Mouse (Mus musculus) cerebellum, postnatal 4 days (tissue): ENCODE measurements around the gene Ptprs.
A peak's percentile ranks its signal among the peaks of the same experiment; 100 is the strongest.

Experiments
- DNase-seq, 2 experiments: peaks; one replicate each; pipeline ENCODE4 v3.0.0; 2022; ENCODE audit warnings: low spot score in 2 of 2, mixed read lengths in 1 of 2

Ptprs gene

GRCm38 (mm10) chr17:56493841-56494240 is 17.6 kb upstream of the Ptprs start:
- no peak for DNase-seq

GRCm38 (mm10) chr17:56490438-56491152 is 14.3 kb upstream of the Ptprs start:
- no peak for DNase-seq

GRCm38 (mm10) chr17:56488028-56488427 is 11.7 kb upstream of the Ptprs start:
- no peak for DNase-seq

- peak in 1 of 2 experiments; percentile 62 for DNase-seq
Observed at GRCm38 (mm10) chr17:56487441-56487888, 11.2 kb upstream of the Ptprs start.

GRCm38 (mm10) chr17:56485926-56486325 is 9.6 kb upstream of the Ptprs start:
- DNase-seq: no peak

GRCm38 (mm10) chr17:56485118-56485517 is 8.8 kb upstream of the Ptprs start:
- no peak for DNase-seq

- DNase-seq: no peak
Observed at GRCm38 (mm10) chr17:56482671-56483070, 6.4 kb upstream of the Ptprs start.

GRCm38 (mm10) chr17:56479358-56479757 is 3.1 kb upstream of the Ptprs start:
- peak in 1 of 2 experiments; percentile 70 for DNase-seq

- no peak for DNase-seq
Observed at GRCm38 (mm10) chr17:56478191-56478611, 1.9 kb upstream of the Ptprs start.

- DNase-seq: no peak
Observed at GRCm38 (mm10) chr17:56477191-56477818, 1.0 kb upstream of the Ptprs start.

GRCm38 (mm10) chr17:56475584-56476401 is 490 bp downstream of the Ptprs start:
- DNase-seq: peak in 1 of 2 experiments; percentile 68

GRCm38 (mm10) chr17:56474831-56475581 is 1.3 kb downstream of the Ptprs start:
- DNase-seq: peak in 1 of 2 experiments; percentile 77

GRCm38 (mm10) chr17:56474311-56474830 is 1.9 kb downstream of the Ptprs start:
- peak in 1 of 2 experiments; percentile 60 for DNase-seq

- no peak for DNase-seq
Observed at GRCm38 (mm10) chr17:56473611-56473905, 2.7 kb downstream of the Ptprs start.

GRCm38 (mm10) chr17:56472733-56473610 is 3.3 kb downstream of the Ptprs start:
- peak in 1 of 2 experiments; percentile 74 for DNase-seq

- DNase-seq: no peak
Observed at GRCm38 (mm10) chr17:56472121-56472520, 4.2 kb downstream of the Ptprs start.

- no peak for DNase-seq
Observed at GRCm38 (mm10) chr17:56471136-56471535, 5.1 kb downstream of the Ptprs start.

- DNase-seq: no peak
Observed at GRCm38 (mm10) chr17:56470571-56470970, 5.7 kb downstream of the Ptprs start.

GRCm38 (mm10) chr17:56470001-56470436 is 6.3 kb downstream of the Ptprs start:
- DNase-seq: no peak

GRCm38 (mm10) chr17:56469275-56469674 is 7.0 kb downstream of the Ptprs start:
- DNase-seq: no peak
